Mouse (Mus musculus) C2C12 (cell line): ENCODE data around the gene Ahdc1.

ENCODE experiments used
- CEBPB ChIP-seq: IDR thresholded peaks from one replicate; pipeline ENCODE4 v1.6.1; 2011; ENCODE audit warnings: low read depth, mild to moderate bottlenecking, control low read depth, moderate library complexity
- CTCF ChIP-seq: IDR thresholded peaks from one replicate; pipeline ENCODE4 v1.5.1; 2011; ENCODE audit not compliant: control insufficient read depth, insufficient read depth, insufficient read length
- FOSL1 ChIP-seq: IDR thresholded peaks from one replicate; pipeline ENCODE4 v1.8.0; 2011; ENCODE audit warnings: mild to moderate bottlenecking, low read length; ENCODE audit not compliant: poor library complexity, insufficient read depth, severe bottlenecking
- MAX ChIP-seq: IDR thresholded peaks from one replicate; pipeline ENCODE4 v1.6.1; 2011; ENCODE audit warnings: mild to moderate bottlenecking, control low read depth
- MYOG ChIP-seq: IDR thresholded peaks from one replicate; pipeline ENCODE4 v1.6.1; 2011; ENCODE audit not compliant: control insufficient read depth, insufficient read length; ENCODE audit errors: extremely low read depth
- USF1 ChIP-seq: IDR thresholded peaks from one replicate; pipeline ENCODE4 v1.6.1; 2011; ENCODE audit warnings: low read depth, mild to moderate bottlenecking, control low read depth, moderate library complexity

DNA sequence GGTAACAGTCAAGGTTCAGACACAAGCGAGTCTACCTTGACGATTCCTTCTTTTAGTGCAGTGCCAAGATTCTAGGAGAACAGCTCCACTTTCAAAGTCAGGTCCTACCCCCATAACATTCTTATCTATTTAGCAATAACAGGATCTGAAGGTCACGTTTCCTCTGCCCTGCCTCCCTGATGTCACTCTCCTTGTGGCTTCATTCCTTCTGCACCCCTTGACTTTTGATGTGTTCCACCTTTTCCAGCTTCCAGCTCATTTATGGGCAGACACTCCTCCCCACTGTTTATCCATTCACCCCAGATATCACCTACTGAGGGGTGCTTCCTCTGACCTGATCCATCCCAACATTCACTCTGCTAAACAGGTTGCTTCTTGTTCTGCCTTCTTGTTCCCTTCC, 116.0 kb downstream of the Ahdc1 start:
- TF ChIP-seq FOSL1 (no peak), CTCF (no peak), USF1 (no peak), CEBPB (no peak), MYOG (no peak), MAX (no peak)
